Mouse (Mus musculus): ENCODE data around the gene Olfr390. TPM values are rescaled to one million over a fixed set of nuclear protein-coding genes. Genes with fewer than 3 reads are reported as not detected.

The Olfr390 gene
- not detected in 2 replicates for polyA plus RNA-seq (2015; fragmentation: Nextera tagmentation; extraction: Ambion mirVana)

DNA sequence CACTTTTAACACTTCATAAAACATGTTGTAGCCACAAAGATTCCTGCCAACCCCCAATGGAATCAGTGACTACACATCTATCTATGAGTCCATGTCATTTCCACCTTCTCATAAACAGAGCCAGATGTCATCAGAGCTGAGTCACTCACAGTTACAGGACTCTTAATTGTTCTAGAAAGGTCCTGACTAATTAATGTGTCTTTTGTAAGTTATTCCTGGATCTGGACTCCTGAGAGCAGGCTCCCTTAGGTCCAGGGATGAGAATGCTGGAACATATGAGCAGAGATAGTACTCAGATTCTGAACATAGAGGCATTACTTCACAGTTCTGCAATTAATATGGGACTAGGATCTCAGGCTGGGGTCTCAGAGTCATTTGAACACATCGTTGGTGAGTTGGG is at the start of gene Olfr390:
Olfr390 (plus strand) TSS at position 301 of the 400 bp plus-strand sequence.
- Histone ChIP-seq H3K27ac (no peak within 1 kb of the TSS), H3K9ac (no peak within 1 kb of the TSS), H3K4me2 (no peak within 1 kb of the TSS), H3K4me1 (replicated peaks) (no peaks in the 10 kb centered on the region), H3K9me3 (peaks cover 12% of the 10 kb centered on the region), H3K36me3 (no peaks in the 10 kb centered on the region), H3K4me3 (no peak within 1 kb of the TSS), H3K27me3 (no peaks in the 10 kb centered on the region)
- ATAC-seq (ENCODE audit: low FRiP score) = no peak
- WGBS = 83% methylated on average over 1 of the region's 1 CpGs

DNA sequence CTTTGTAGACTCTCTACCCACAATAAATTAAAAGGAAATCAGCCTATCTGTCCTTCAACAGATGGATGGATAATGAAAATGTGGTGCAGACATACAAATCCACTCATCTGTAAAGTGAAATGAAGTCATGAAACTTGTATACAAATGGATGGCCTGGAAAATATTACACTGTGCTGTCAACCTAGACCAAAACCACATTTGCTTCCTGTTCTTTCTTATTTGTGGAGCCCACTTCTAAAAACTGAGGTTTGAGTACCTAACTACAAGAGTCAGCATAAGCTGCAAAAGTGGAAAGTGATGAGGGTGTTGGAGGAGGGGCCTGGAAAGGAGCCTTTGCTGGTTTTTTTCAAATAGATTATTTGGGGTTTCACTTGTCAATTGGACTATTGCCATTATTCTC is 23.6 kb upstream of the Olfr390 start:
- H3K36me3 ChIP-seq = no peaks in the 10 kb centered on the region
- ATAC-seq (ENCODE audit: low FRiP score) = no peak
- H3K27me3 ChIP-seq = no peaks in the 10 kb centered on the region
- no peak overlapping the region for H3K4me2 ChIP-seq
- no peak overlapping the region for H3K27ac ChIP-seq
- H3K9me3 ChIP-seq = peaks cover 16% of the 10 kb centered on the region
- H3K4me3 ChIP-seq = no peak overlapping the region
- no peaks in the 10 kb centered on the region for H3K4me1 ChIP-seq (replicated peaks)
- no peak overlapping the region for H3K9ac ChIP-seq

DNA sequence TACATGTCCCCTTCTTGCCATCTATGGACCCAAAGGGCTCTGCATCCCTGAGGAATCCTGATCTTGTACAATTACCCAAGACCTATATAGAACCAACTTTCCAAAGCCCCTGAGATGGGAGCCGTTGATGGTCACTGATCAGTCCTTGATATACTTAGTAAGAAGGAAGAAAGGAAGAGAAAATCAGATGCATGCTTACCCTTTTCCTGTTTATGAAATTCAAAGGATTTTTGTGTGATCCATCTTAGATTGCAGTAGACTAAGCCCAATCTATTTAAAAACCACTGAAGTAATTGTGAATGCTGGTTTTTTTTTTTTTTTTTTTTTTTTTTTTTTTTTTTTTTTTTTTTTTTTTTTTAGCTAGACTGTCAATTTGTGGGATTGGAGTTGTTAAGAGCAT is 2.2 kb upstream of the Olfr390 start, which contains the start of gene Olfr389:
Olfr389 (minus strand) TSS at position 101 of the 400 bp plus-strand sequence.
- WGBS = 86% methylated on average over 1 of the region's 1 CpGs
- no peak for ATAC-seq (ENCODE audit: low FRiP score)
- Histone ChIP-seq H3K9ac (no peak within 1 kb of the TSS), H3K4me3 (no peak within 1 kb of the TSS), H3K9me3 (peaks cover 10% of the 10 kb centered on the region; the same call in 1 of the 2 replicates), H3K27me3 (no peaks in the 10 kb centered on the region), H3K36me3 (no peaks in the 10 kb centered on the region), H3K4me1 (replicated peaks) (no peaks in the 10 kb centered on the region), H3K27ac (no peak within 1 kb of the TSS), H3K4me2 (no peak within 1 kb of the TSS)

DNA sequence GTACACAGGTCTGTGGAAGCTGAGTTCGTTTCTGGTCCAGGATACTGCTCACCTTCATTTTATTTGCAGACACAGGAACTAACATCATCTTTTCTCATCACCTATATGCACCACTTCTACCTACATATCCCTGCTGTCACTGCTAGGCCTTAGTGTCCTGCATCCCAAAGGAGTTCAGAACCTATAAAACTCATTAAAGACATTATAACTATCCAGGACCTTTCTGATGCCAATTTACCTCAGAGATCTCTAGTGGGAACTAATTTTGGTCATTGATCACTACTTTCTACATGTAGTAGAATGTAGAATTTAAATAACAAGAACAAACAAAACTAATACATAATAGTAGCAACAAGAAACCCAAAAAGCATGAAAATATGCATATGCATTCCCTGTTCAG is 20.2 kb downstream of the Olfr390 start, which contains the start of gene Olfr391-ps:
Olfr391-ps (minus strand) TSS at position 101 of the 400 bp plus-strand sequence.
- peaks cover 14% of the 10 kb centered on the region; the same call in 1 of the 2 replicates for H3K9me3 ChIP-seq
- H3K27me3 ChIP-seq = no peaks in the 10 kb centered on the region
- H3K4me1 ChIP-seq (replicated peaks) = no peaks in the 10 kb centered on the region
- WGBS = 27% methylated on average over 1 of the region's 1 CpGs
- H3K9ac ChIP-seq = no peak within 1 kb of the TSS
- H3K36me3 ChIP-seq = no peaks in the 10 kb centered on the region
- no peak within 1 kb of the TSS for H3K27ac ChIP-seq
- H3K4me2 ChIP-seq = no peak within 1 kb of the TSS
- H3K4me3 ChIP-seq = no peak within 1 kb of the TSS
- no peak for ATAC-seq (ENCODE audit: low FRiP score)

DNA sequence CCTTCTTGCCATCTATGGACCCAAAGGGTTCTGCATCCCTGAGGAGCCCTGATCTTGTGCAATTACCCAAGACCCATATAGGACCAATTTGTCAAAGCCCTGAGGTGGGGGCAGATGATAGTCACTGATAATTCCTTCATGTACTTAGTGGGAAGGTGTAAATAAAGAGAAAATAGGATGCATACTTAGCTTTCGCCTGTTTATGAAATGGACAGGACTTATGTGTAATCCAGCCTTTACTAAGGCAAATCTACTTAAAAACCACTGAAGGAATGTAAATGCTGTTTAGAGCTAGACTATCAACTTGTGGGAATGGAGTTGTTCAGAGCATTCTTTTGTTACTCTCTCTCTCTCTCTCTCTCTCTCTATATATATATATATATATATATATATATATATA is 34.2 kb downstream of the Olfr390 start, which contains the start of gene Olfr392:
Olfr392 (minus strand) TSS at position 101 of the 400 bp plus-strand sequence.
- Histone ChIP-seq H3K4me1 (replicated peaks) (no peaks in the 10 kb centered on the region), H3K9me3 (0 out of 2 replicates have a peak, but pooled peaks cover 8% of the 10 kb centered on the region), H3K9ac (no peak within 1 kb of the TSS), H3K27me3 (no peaks in the 10 kb centered on the region), H3K27ac (no peak within 1 kb of the TSS), H3K36me3 (no peaks in the 10 kb centered on the region), H3K4me2 (no peak within 1 kb of the TSS), H3K4me3 (no peak within 1 kb of the TSS)
- WGBS = 96% methylated on average over 1 of the region's 1 CpGs
- no peak for ATAC-seq (ENCODE audit: low FRiP score)

Other genes starting within 250 kb of the Olfr390 start
- not detected in 2 replicates for gene Olfr385, start 190.0 kb upstream of the Olfr390 start, polyA plus RNA-seq (2015; fragmentation: Nextera tagmentation; extraction: Ambion mirVana)
- not detected in 2 replicates for gene Olfr384, start 184.4 kb upstream of the Olfr390 start, polyA plus RNA-seq (2015; fragmentation: Nextera tagmentation; extraction: Ambion mirVana)
- not detected in 2 replicates for gene Zfp735, start 94.2 kb upstream of the Olfr390 start, polyA plus RNA-seq (2015; fragmentation: Nextera tagmentation; extraction: Ambion mirVana)
- not detected in 2 replicates for gene Olfr389, start 2.3 kb upstream of the Olfr390 start, polyA plus RNA-seq (2015; fragmentation: Nextera tagmentation; extraction: Ambion mirVana)
- not detected in 2 replicates for gene Olfr391-ps, start 20.1 kb downstream of the Olfr390 start, polyA plus RNA-seq (2015; fragmentation: Nextera tagmentation; extraction: Ambion mirVana)
- gene Olfr392, start 34.1 kb downstream of the Olfr390 start, polyA plus RNA-seq (2015; fragmentation: Nextera tagmentation; extraction: Ambion mirVana) = not detected in 2 replicates
- gene Olfr393, start 68.5 kb downstream of the Olfr390 start, polyA plus RNA-seq (2015; fragmentation: Nextera tagmentation; extraction: Ambion mirVana) = not detected in 2 replicates
- gene Olfr394, start 107.8 kb downstream of the Olfr390 start, polyA plus RNA-seq (2015; fragmentation: Nextera tagmentation; extraction: Ambion mirVana) = not detected in 2 replicates
- not detected in 2 replicates for gene Olfr395, start 126.3 kb downstream of the Olfr390 start, polyA plus RNA-seq (2015; fragmentation: Nextera tagmentation; extraction: Ambion mirVana)
- not detected in 2 replicates for gene Olfr23, start 153.7 kb downstream of the Olfr390 start, polyA plus RNA-seq (2015; fragmentation: Nextera tagmentation; extraction: Ambion mirVana)
- not detected in 2 replicates for gene Olfr397, start 177.9 kb downstream of the Olfr390 start, polyA plus RNA-seq (2015; fragmentation: Nextera tagmentation; extraction: Ambion mirVana)
- 0.04 TPM in 1 of 2 replicates, not detected in the other for gene Olfr398, start 207.4 kb downstream of the Olfr390 start, polyA plus RNA-seq (2015; fragmentation: Nextera tagmentation; extraction: Ambion mirVana)